9 mouse cellular contexts compared by ENCODE assay signal in the genomic region with DNA sequence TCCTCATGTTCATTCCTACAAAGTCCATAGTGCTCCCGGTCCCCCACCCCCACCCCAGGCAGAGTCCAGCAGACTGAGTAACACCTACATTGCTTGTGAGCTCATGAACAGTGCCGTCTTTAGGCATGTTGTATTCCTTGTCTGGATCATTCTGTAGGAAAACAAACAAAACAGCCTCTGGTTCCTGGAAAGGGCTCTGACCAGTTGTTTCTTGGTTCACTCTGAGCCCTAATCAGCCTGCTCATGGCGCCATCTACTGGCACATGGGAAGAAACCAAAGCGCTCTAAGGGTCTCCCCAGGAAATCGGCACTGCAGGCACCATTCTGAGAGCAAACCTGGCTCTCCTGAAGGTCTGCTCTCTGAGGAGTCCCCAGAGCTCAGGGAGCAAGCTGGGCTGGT. TPM values are rescaled to one million over a fixed set of nuclear protein-coding genes. Genes with fewer than 3 reads are reported as not detected.
DNase-seq lines count a peak whose midpoint lies in the region; ATAC-seq and TF ChIP-seq lines count a peak whose summit lies in the region.
"Had no signal": no experiment of that assay in that cellular context is flagged by ENCODE, and none has a peak within 500 bp of the region (broad histone marks: within the 10 kb centered on the region; RNA-seq: fewer than 3 reads in every experiment).

No protein-coding gene starts in this region.

- H3K36me3 ChIP-seq in heart, embryonic 16.5 days (ENCODE audit: control insufficient read depth, insufficient read depth) = peaks cover 15% of the 10 kb centered on the region
- H3K36me3 ChIP-seq in heart, embryonic 11.5 days (ENCODE audit: control insufficient read depth, insufficient read depth, low read length) = peaks cover 12% of the 10 kb centered on the region
- peaks cover 44% of the 10 kb centered on the region for H3K36me3 ChIP-seq in kidney, postnatal 0 days (ENCODE audit: insufficient read depth, low read length)

- no peak for TF ChIP-seq POLR2A in embryonic fibroblast, embryonic 13.5 days (IDR thresholded peaks at IDR 0.05; ENCODE audit: low read depth, low read length)

- TF ChIP-seq CTCF in embryonic fibroblast, embryonic 13.5 days (IDR thresholded peaks at IDR 0.05; ENCODE audit: borderline replicate concordance, insufficient read depth, low read length) = peak; percentile 66; the same call in 1 of the 2 replicates
- TF ChIP-seq CTCF in kidney, postnatal 0 days (IDR thresholded peaks at IDR 0.05; ENCODE audit: low read depth) = peak; percentile 85

- no peak overlapping the region for H3K27ac ChIP-seq in heart, embryonic 16.5 days (ENCODE audit: low read length)
- no peak overlapping the region for H3K27ac ChIP-seq in heart, embryonic 11.5 days (ENCODE audit: low read depth, low read length)
- no peak overlapping the region for H3K27ac ChIP-seq in embryonic fibroblast, embryonic 13.5 days (ENCODE audit: insufficient read depth, low read length)
- no peak overlapping the region for H3K27ac ChIP-seq in kidney, postnatal 0 days

- H3K27me3 ChIP-seq in heart, embryonic 16.5 days (ENCODE audit: control insufficient read depth, insufficient read depth, low read length) = no peaks in the 10 kb centered on the region
- H3K27me3 ChIP-seq in heart, embryonic 11.5 days (ENCODE audit: control insufficient read depth, insufficient read depth, low read length) = no peaks in the 10 kb centered on the region
- no peaks in the 10 kb centered on the region for H3K27me3 ChIP-seq in kidney, postnatal 0 days (ENCODE audit: insufficient read depth, low read length)

- peak; percentile 56 to 57 for DNase-seq in B cell, adult 2 months
- DNase-seq in R1 (ENCODE audit: low read depth, low spot score) = peak; percentile 80
- peak; percentile 90 for DNase-seq in kidney, postnatal 0 days (ENCODE audit: low spot score)
- DNase-seq in thymus, postnatal 4 days = peak; percentile 70

- no peak overlapping the region for H3K4me3 ChIP-seq in heart, embryonic 16.5 days (ENCODE audit: low read length)
- H3K4me3 ChIP-seq in heart, embryonic 11.5 days (ENCODE audit: low read depth, low read length) = no peak overlapping the region
- no peak overlapping the region for H3K4me3 ChIP-seq in embryonic fibroblast, embryonic 13.5 days (ENCODE audit: insufficient read depth, low read length)
- H3K4me3 ChIP-seq in kidney, postnatal 0 days (replicated peaks; ENCODE audit: low read depth, low read length) = no peak overlapping the region
- H3K4me3 ChIP-seq: erythroblast, embryonic 14.5 days had no signal

- peaks cover 4% of the 10 kb centered on the region; the same call in 1 of the 2 replicates for H3K4me1 ChIP-seq in heart, embryonic 16.5 days (ENCODE audit: control insufficient read depth, insufficient read depth, low read length)
- peaks cover 10% of the 10 kb centered on the region; the same call in 1 of the 2 replicates for H3K4me1 ChIP-seq in heart, embryonic 11.5 days (ENCODE audit: control insufficient read depth, insufficient read depth, low read length)
- no peaks in the 10 kb centered on the region for H3K4me1 ChIP-seq in embryonic fibroblast, embryonic 13.5 days (ENCODE audit: control insufficient read depth, insufficient read depth, low read length)
- no peaks in the 10 kb centered on the region for H3K4me1 ChIP-seq in kidney, postnatal 0 days (replicated peaks; ENCODE audit: insufficient read depth, low read length)

- H3K4me2 ChIP-seq in heart, embryonic 16.5 days (ENCODE audit: low read depth, low read length) = no peak overlapping the region
- H3K4me2 ChIP-seq in heart, embryonic 11.5 days = no peak overlapping the region
- H3K4me2 ChIP-seq in kidney, postnatal 0 days (ENCODE audit: low read length) = no peak overlapping the region

- ATAC-seq in heart, embryonic 16.5 days (replicated peaks; ENCODE audit: extremely low read depth, insufficient read depth, low FRiP score) = 0 out of 2 replicates have a peak, but pooled peaks have one; percentile 49
- no peak for ATAC-seq in heart, embryonic 11.5 days (replicated peaks; ENCODE audit: insufficient number of reproducible peaks, low FRiP score, low TSS enrichment)
- ATAC-seq in kidney, postnatal 0 days (replicated peaks; ENCODE audit: low FRiP score, low read depth) = peak; percentile 34
- peak; percentile 54; the same call in 1 of the 2 replicates for ATAC-seq in megakaryocyte, adult 5-6 weeks (ENCODE audit: poor library complexity, severe bottlenecking)

- H3K9ac ChIP-seq in heart, embryonic 16.5 days (ENCODE audit: low read length) = no peak overlapping the region
- H3K9ac ChIP-seq in heart, embryonic 11.5 days (ENCODE audit: low read depth, low read length) = no peak overlapping the region
- no peak overlapping the region for H3K9ac ChIP-seq in kidney, postnatal 0 days (ENCODE audit: low read depth, low read length)

- 40% methylated on average over 5 of the region's 5 CpGs for WGBS in heart, embryonic 16.5 days
- WGBS in heart, embryonic 11.5 days (ENCODE audit: insufficient replicate concordance) = 30% methylated on average over 5 of the region's 5 CpGs
- WGBS in kidney, postnatal 0 days = 32% methylated on average over 5 of the region's 5 CpGs

- H3K9me3 ChIP-seq in heart, embryonic 16.5 days (replicated peaks; ENCODE audit: control insufficient read depth, low read length) = no peaks in the 10 kb centered on the region
- no peaks in the 10 kb centered on the region for H3K9me3 ChIP-seq in heart, embryonic 11.5 days (replicated peaks; ENCODE audit: control insufficient read depth, low read length)
- no peaks in the 10 kb centered on the region for H3K9me3 ChIP-seq in kidney, postnatal 0 days (replicated peaks; ENCODE audit: low read length)

RNA-seq across cellular contexts. Expression of a gene that starts 12.7 kb away (rescaled TPM):
- 50.2 and 54.6 TPM in 2 replicates for polyA plus RNA-seq in heart, embryonic 16.5 days (2015; fragmentation: Nextera tagmentation; extraction: Ambion mirVana)
- polyA plus RNA-seq in heart, embryonic 11.5 days (2014; fragmentation: Nextera tagmentation; extraction: Ambion mirVana) = 42.5 and 46.6 TPM in 2 replicates
- polyA plus RNA-seq in embryonic fibroblast, embryonic 13.5 days (2011; ENCODE audit: insufficient read length, low read depth, missing spikeins) = 54.1 and 60.1 TPM in 2 replicates
- polyA plus RNA-seq in kidney, postnatal 0 days (2015; fragmentation: Nextera tagmentation; extraction: Ambion mirVana) = 56.5 and 59.1 TPM in 2 replicates
- total RNA-seq in megakaryocyte, adult 5-6 weeks (2015) = 29.2 and 34.8 TPM in 2 replicates
- total RNA-seq in megakaryocyte, adult 5-6 weeks (2017) = 20.3 and 27.3 TPM in 2 replicates

RNA-seq across cellular contexts. Expression of a gene that starts 13.6 kb away (rescaled TPM):
- polyA plus RNA-seq in heart, embryonic 16.5 days (2015; fragmentation: Nextera tagmentation; extraction: Ambion mirVana) = 0.11 and 0.20 TPM in 2 replicates
- polyA plus RNA-seq in heart, embryonic 11.5 days (2014; fragmentation: Nextera tagmentation; extraction: Ambion mirVana) = 0.16 TPM in 1 of 2 replicates, not detected in the other
- not detected in 2 replicates for polyA plus RNA-seq in embryonic fibroblast, embryonic 13.5 days (2011; ENCODE audit: insufficient read length, low read depth, missing spikeins)
- polyA plus RNA-seq in kidney, postnatal 0 days (2015; fragmentation: Nextera tagmentation; extraction: Ambion mirVana) = 0.13 and 0.18 TPM in 2 replicates
- not detected in 2 replicates for total RNA-seq in megakaryocyte, adult 5-6 weeks (2015)
- total RNA-seq in megakaryocyte, adult 5-6 weeks (2017) = 0.07 TPM in 1 of 2 replicates, not detected in the other
- polyA plus RNA-seq: erythroblast, embryonic 14.5 days had no signal

RNA-seq across cellular contexts. Expression of a gene that starts 20.3 kb away (rescaled TPM):
- polyA plus RNA-seq in heart, embryonic 16.5 days (2015; fragmentation: Nextera tagmentation; extraction: Ambion mirVana) = 65.9 and 72.3 TPM in 2 replicates
- 61.5 and 61.9 TPM in 2 replicates for polyA plus RNA-seq in heart, embryonic 11.5 days (2014; fragmentation: Nextera tagmentation; extraction: Ambion mirVana)
- 71.1 and 71.4 TPM in 2 replicates for polyA plus RNA-seq in embryonic fibroblast, embryonic 13.5 days (2011; ENCODE audit: insufficient read length, low read depth, missing spikeins)
- 62.1 and 69.1 TPM in 2 replicates for polyA plus RNA-seq in kidney, postnatal 0 days (2015; fragmentation: Nextera tagmentation; extraction: Ambion mirVana)
- total RNA-seq in megakaryocyte, adult 5-6 weeks (2015) = 17.4 and 21.0 TPM in 2 replicates
- 17.8 and 19.3 TPM in 2 replicates for total RNA-seq in megakaryocyte, adult 5-6 weeks (2017)

RNA-seq across cellular contexts. Expression of a gene that starts 40.9 kb away (rescaled TPM):
- polyA plus RNA-seq in heart, embryonic 16.5 days (2015; fragmentation: Nextera tagmentation; extraction: Ambion mirVana) = 2.0 and 4.3 TPM in 2 replicates
- polyA plus RNA-seq in heart, embryonic 11.5 days (2014; fragmentation: Nextera tagmentation; extraction: Ambion mirVana) = 0.07 TPM in 1 of 2 replicates, not detected in the other
- polyA plus RNA-seq in embryonic fibroblast, embryonic 13.5 days (2011; ENCODE audit: insufficient read length, low read depth, missing spikeins) = 0.98 TPM in 1 of 2 replicates, not detected in the other
- 2.5 TPM in 2 replicates for polyA plus RNA-seq in kidney, postnatal 0 days (2015; fragmentation: Nextera tagmentation; extraction: Ambion mirVana)
- not detected in 2 replicates for total RNA-seq in megakaryocyte, adult 5-6 weeks (2015)
- not detected in 2 replicates for total RNA-seq in megakaryocyte, adult 5-6 weeks (2017)

RNA-seq across cellular contexts. Expression of a gene that starts 56.4 kb away (rescaled TPM):
- 1.2 TPM in 2 replicates for polyA plus RNA-seq in heart, embryonic 16.5 days (2015; fragmentation: Nextera tagmentation; extraction: Ambion mirVana)
- polyA plus RNA-seq in heart, embryonic 11.5 days (2014; fragmentation: Nextera tagmentation; extraction: Ambion mirVana) = 0.26 and 0.31 TPM in 2 replicates
- polyA plus RNA-seq in embryonic fibroblast, embryonic 13.5 days (2011; ENCODE audit: insufficient read length, low read depth, missing spikeins) = 0.16 TPM in 1 of 2 replicates, not detected in the other
- 3.9 and 4.1 TPM in 2 replicates for polyA plus RNA-seq in kidney, postnatal 0 days (2015; fragmentation: Nextera tagmentation; extraction: Ambion mirVana)
- 0.11 TPM in 1 of 2 replicates, not detected in the other for total RNA-seq in megakaryocyte, adult 5-6 weeks (2015)
- total RNA-seq in megakaryocyte, adult 5-6 weeks (2017) = 0.24 and 0.37 TPM in 2 replicates
